Mouse (Mus musculus) heart, adult 2 months (tissue): ENCODE measurements around the gene Synpo2l. TPM values are rescaled to one million over a fixed set of nuclear protein-coding genes. Genes with fewer than 3 reads are reported as not detected.

Experiments
- DNase-seq, 2 experiments: peaks; one replicate each; pipeline ENCODE4 v3.0.0; 2021
- H3K27ac ChIP-seq: fragments of 200-600 bp; 2 replicates; pipeline ENCODE4 v1.8.1; 2022
- H3K27me3 ChIP-seq: fragments of 200-500 bp; 2 replicates; pipeline ENCODE4 v1.6.1; 2012; ENCODE audit warnings: mild to moderate bottlenecking, low read length, inconsistent platforms, mixed read lengths; ENCODE audit not compliant: control insufficient read depth, insufficient read depth
- H3K36me3 ChIP-seq: fragments of 200-500 bp; 2 replicates; pipeline ENCODE4 v1.6.1; 2012; ENCODE audit warnings: low read length, inconsistent platforms; ENCODE audit not compliant: control insufficient read depth, insufficient read depth
- H3K4me1 ChIP-seq: fragments of 200-500 bp; 2 replicates; pipeline ENCODE4 v1.6.1; 2011; ENCODE audit warnings: low read length; ENCODE audit not compliant: control insufficient read depth, insufficient read depth
- H3K4me3 ChIP-seq: fragments of 200-600 bp; 2 replicates; pipeline ENCODE4 v1.8.1; 2022
- H3K79me2 ChIP-seq: fragments of 200-500 bp; replicated peaks from 2 replicates; pipeline ENCODE4 v1.6.1; 2012; ENCODE audit warnings: mild to moderate bottlenecking, inconsistent platforms, low read length, moderate library complexity, mixed read lengths; ENCODE audit not compliant: control insufficient read depth, insufficient read depth
- H3K9ac ChIP-seq: fragments of 200-500 bp; 2 replicates; pipeline ENCODE4 v1.6.1; 2012; ENCODE audit warnings: low read depth, mild to moderate bottlenecking, control low read depth, inconsistent platforms, low read length, mixed read lengths
- CTCF ChIP-seq: fragments of 200-600 bp; IDR thresholded peaks from 2 replicates; pipeline ENCODE4 v1.8.1; 2022; ENCODE audit warnings: antibody characterized with exemption, mild to moderate bottlenecking, moderate library complexity
- EP300 ChIP-seq: fragments of 200-500 bp; IDR thresholded peaks from 2 replicates; pipeline ENCODE4 v1.6.1; 2011; ENCODE audit warnings: low read depth, low read length, control low read depth; ENCODE audit not compliant: insufficient read depth
- POLR2A ChIP-seq: fragments of 200-500 bp; IDR thresholded peaks from 2 replicates; pipeline ENCODE4 v1.6.1; 2011; ENCODE audit warnings: mild to moderate bottlenecking, low read depth, low read length, control low read depth; ENCODE audit not compliant: insufficient read depth
- WGBS: fragments of 180-500 bp; shearing (Covaris S2); methylation state at CpG from one replicate; pipeline ENCODE4 v1.1.7; 2018; 5-methylcytosine and 5-hydroxymethylcytosine counted together
- intact Hi-C: fragments of 180-260 bp; cut with DNase I; formaldehyde crosslinking; loops from one replicate; pipeline ENCODE4 v1.15.1; 2025
- polyA plus RNA-seq: library from polyadenylated mRNA; depleted of rRNA; stranded (reverse); fragments of >200 nt; gene quantifications from 2 replicates; pipeline ENCODE4 v1.2.3, GENCODE M21; 2012
- total RNA-seq, 2 experiments: library from RNA; stranded (reverse); gene quantifications; 2 replicates each; pipeline ENCODE4 v1.2.3; 2021

Synpo2l gene
- total and polyA plus RNA-seq, 3 experiments = 63.4 to 126 (median 96.8) TPM

GRCm38 (mm10) chr14:20702741-20703381 lies 34.7 kb upstream of the Synpo2l start, which contains the start of gene Chchd1:
Gene Chchd1, plus strand, starts transcription at chr14:20703006.
- Histone ChIP-seq H3K9ac (peak within 1 kb of the TSS; percentile 97), H3K27me3 (no peaks in the 10 kb centered on the region), H3K27ac (peak within 1 kb of the TSS; percentile 95), H3K4me1 (peaks cover 5% of the 10 kb centered on the region), H3K4me3 (peak within 1 kb of the TSS; percentile 93), H3K79me2 (peaks cover 2% of the 10 kb centered on the region), H3K36me3 (peaks cover 26% of the 10 kb centered on the region)
- TF ChIP-seq CTCF (no peak), POLR2A (peak; percentile 86)
- intact Hi-C loops = loop anchor here (2.0 kb wide), 1 partner anchor 28 kb away; the partner anchor contains the start of gene Sec24c
- peak; percentile 92 to 96 for DNase-seq
- WGBS = under 1% methylated on average over 61 of the region's 61 CpGs

DNA sequence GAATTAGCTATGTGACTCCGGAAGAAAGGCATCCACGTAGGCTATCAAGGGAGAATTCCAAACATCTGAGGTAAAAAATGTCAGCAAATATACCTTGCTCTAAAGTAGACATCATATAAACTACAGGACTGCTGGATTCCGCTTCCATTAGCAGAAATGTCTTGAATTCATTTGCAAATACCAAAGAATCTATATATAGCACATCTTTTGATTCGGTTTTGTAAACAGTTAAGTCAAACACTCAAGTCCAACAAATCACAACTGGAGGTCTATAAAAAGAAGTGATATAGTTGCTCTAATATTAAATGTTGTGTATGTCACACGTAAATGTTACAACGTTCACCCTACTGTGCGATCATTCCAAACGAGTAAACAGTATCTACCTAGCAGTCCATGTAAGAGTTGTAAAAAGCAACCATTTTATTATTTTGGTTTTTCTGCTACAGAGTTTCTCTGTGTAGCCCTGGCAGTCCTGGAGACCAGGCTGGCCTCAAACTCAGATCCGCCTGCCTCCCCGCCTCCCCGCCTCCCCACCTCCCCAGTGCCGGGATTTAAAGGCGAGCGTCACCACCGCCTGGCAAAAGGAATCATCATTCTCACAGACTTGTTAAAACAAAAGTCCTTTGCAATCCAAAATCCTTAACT lies 34.1 kb upstream of the Synpo2l start:
- Histone ChIP-seq H3K79me2 (0 out of 2 replicates have a peak, but pooled peaks cover 1% of the 10 kb centered on the region), H3K4me3 (peak overlapping the region; percentile 93), H3K4me1 (peaks cover 7% of the 10 kb centered on the region), H3K27ac (peak overlapping the region; percentile 95), H3K9ac (peak overlapping the region; percentile 97), H3K27me3 (no peaks in the 10 kb centered on the region), H3K36me3 (peaks cover 28% of the 10 kb centered on the region)
- DNase-seq = no peak
- 5% methylated on average over 15 of the region's 15 CpGs for WGBS
- intact Hi-C loops = loop anchor here (2.0 kb wide), 1 partner anchor 27 kb away; the partner anchor contains the start of gene Sec24c
- TF ChIP-seq EP300 (no peak), CTCF (no peak)

- TF ChIP-seq EP300 (no peak), CTCF (no peak), POLR2A (no peak)
- peak overlapping the region; percentile 95 for H3K27ac ChIP-seq
- H3K9ac ChIP-seq = no peak overlapping the region; the same call in 1 of the 2 replicates
- no peaks in the 10 kb centered on the region for H3K27me3 ChIP-seq
- 0 out of 2 replicates have a peak, but pooled peaks cover 1% of the 10 kb centered on the region for H3K79me2 ChIP-seq
- no peak for DNase-seq
- H3K4me1 ChIP-seq = peaks cover 13% of the 10 kb centered on the region
- H3K4me3 ChIP-seq = peak overlapping the region; percentile 93
- H3K36me3 ChIP-seq = peaks cover 31% of the 10 kb centered on the region
- WGBS = 60% methylated on average over 8 of the region's 8 CpGs
- intact Hi-C loops = no loop called here
Observed at GRCm38 (mm10) chr14:20701554-20701953, 33.4 kb upstream of the Synpo2l start.

DNA sequence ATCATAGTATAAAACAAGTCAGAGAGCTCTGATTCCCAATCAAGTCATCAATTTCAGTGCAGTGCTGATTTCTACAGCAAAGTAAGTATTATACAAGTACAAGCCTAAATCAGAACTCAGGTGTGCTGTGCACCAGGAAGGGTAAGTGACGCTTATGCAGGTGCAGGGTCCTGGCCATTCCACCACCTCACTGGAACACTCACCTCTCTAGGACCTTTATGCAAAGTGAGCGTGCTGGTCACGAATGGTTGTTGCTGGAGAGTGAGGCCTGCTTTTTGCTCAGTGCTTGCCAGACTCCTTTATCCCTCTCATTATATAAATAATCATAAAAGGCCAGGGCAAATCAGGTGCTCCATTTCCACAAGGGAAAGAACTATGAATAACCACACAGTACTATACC lies 32.2 kb upstream of the Synpo2l start:
- DNase-seq = no peak
- 0 out of 2 replicates have a peak, but pooled peaks cover 1% of the 10 kb centered on the region for H3K79me2 ChIP-seq
- H3K4me3 ChIP-seq = no peak overlapping the region
- intact Hi-C loops = no loop called here
- H3K36me3 ChIP-seq = peaks cover 31% of the 10 kb centered on the region
- H3K9ac ChIP-seq = no peak overlapping the region
- TF ChIP-seq CTCF = no peak
- TF ChIP-seq POLR2A = no peak
- no peak for TF ChIP-seq EP300
- peaks cover 17% of the 10 kb centered on the region for H3K4me1 ChIP-seq
- 59% methylated on average over 3 of the region's 3 CpGs for WGBS
- peak overlapping the region; percentile 6; the same call in 1 of the 2 replicates for H3K27ac ChIP-seq
- no peaks in the 10 kb centered on the region for H3K27me3 ChIP-seq

DNA sequence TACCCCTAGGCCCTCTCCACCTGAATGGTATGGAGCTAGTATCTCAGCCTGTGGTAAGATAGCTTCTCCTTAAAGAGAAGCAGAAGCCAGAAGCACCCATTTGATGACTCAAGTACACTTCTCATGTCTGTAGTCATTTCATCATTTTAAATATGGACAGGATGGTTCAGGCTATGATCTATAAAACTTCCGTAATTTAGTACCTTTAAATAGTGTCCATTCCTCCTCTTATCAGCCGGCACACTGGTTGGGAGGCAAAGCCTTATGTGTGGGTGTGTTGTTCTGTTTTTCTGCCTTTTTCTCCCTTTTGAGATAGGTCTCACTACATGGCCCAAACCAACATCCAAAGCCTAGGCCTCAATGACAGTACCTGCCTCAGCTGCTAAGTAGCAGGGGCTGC lies 30.4 kb upstream of the Synpo2l start:
- intact Hi-C loops = no loop called here
- Histone ChIP-seq H3K27ac (no peak overlapping the region), H3K27me3 (no peaks in the 10 kb centered on the region), H3K4me1 (peaks cover 20% of the 10 kb centered on the region), H3K9ac (no peak overlapping the region), H3K36me3 (peaks cover 31% of the 10 kb centered on the region), H3K79me2 (0 out of 2 replicates have a peak, but pooled peaks cover 1% of the 10 kb centered on the region), H3K4me3 (no peak overlapping the region)
- DNase-seq = no peak
- WGBS = 41% methylated on average over 2 of the region's 2 CpGs
- TF ChIP-seq POLR2A = no peak
- no peak for TF ChIP-seq EP300
- no peak for TF ChIP-seq CTCF

GRCm38 (mm10) chr14:20696986-20697385 lies 28.8 kb upstream of the Synpo2l start:
- Histone ChIP-seq H3K36me3 (peaks cover 31% of the 10 kb centered on the region), H3K79me2 (0 out of 2 replicates have a peak, but pooled peaks cover 1% of the 10 kb centered on the region), H3K9ac (no peak overlapping the region), H3K4me3 (no peak overlapping the region), H3K4me1 (peaks cover 20% of the 10 kb centered on the region), H3K27ac (0 out of 2 replicates have a peak overlapping the region, but pooled peaks have one; percentile 11), H3K27me3 (no peaks in the 10 kb centered on the region)
- 3% methylated on average over 1 of the region's 1 CpGs for WGBS
- intact Hi-C loops = no loop called here
- TF ChIP-seq POLR2A = no peak
- TF ChIP-seq EP300 = 0 out of 2 replicates have a peak, but pooled peaks have one; percentile 51
- peak; percentile 73 for TF ChIP-seq CTCF
- peak in 1 of 2 experiments; percentile 50 for DNase-seq
